Mouse (Mus musculus) cerebellum, adult 2 months (tissue): ENCODE results near the gene Fam155a.

Experiments used
- CTCF ChIP-seq: fragments of 200-500 bp; IDR thresholded peaks from 2 replicates; pipeline ENCODE4 v1.5.1; 2011; ENCODE audit warnings: low read depth, mild to moderate bottlenecking, control low read depth, low read length, moderate library complexity, borderline replicate concordance; ENCODE audit not compliant: insufficient read depth
- POLR2A ChIP-seq: fragments of 200-500 bp; IDR thresholded peaks from 2 replicates; pipeline ENCODE4 v1.6.1; 2011; ENCODE audit warnings: low read length, control low read depth, borderline replicate concordance; ENCODE audit not compliant: insufficient read depth

DNA sequence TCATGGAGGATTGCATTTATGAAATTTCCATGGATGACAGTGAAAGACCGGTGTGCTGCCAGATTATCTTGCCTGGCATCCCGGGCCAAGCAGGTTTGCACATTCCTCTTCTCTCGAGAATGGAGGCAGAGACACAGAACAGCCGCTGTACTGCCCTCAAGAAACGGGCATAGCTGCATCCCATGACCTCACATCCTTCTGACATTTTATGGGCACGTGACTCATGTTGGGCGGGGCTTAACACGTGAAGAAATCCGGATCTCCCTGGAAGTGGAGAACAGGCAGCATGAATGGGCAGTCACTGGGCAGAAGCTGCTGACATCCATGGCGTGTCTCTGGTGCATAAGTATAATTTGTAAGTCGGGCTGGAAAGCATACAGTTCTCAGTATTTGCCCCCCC lies 29.0 kb upstream of the Fam155a start:
- no peak for TF ChIP-seq CTCF
- TF ChIP-seq POLR2A = no peak
